Mouse (Mus musculus): ENCODE data around the gene Kcng1. TPM values are rescaled to one million over a fixed set of nuclear protein-coding genes. Genes with fewer than 3 reads are reported as not detected.

Kcng1 gene
- total and polyA plus RNA-seq, 3 experiments: not detected

- H3K36me3 ChIP-seq (ENCODE audit: control insufficient read depth in 1 of 2, insufficient read depth in 2 of 2, low read length in 2 of 2): no peaks in the 10 kb centered on the region
- no peak for TF ChIP-seq MAFK (IDR thresholded peaks at IDR 0.05; ENCODE audit: borderline replicate concordance, low read depth, low read length)
- TF ChIP-seq TCF12 (IDR thresholded peaks at IDR 0.05; ENCODE audit: low read depth, low read length): no peak
- no peak for TF ChIP-seq SIN3A (IDR thresholded peaks at IDR 0.05; ENCODE audit: low read length)
- TF ChIP-seq ZC3H11A (IDR thresholded peaks at IDR 0.05; ENCODE audit: low read depth, low read length): no peak
- no peak for TF ChIP-seq ELF1 (IDR thresholded peaks at IDR 0.05; ENCODE audit: low read depth, low read length)
- TF ChIP-seq E2F4 (IDR thresholded peaks at IDR 0.05; ENCODE audit: borderline replicate concordance, low read depth, low read length): no peak
- TF ChIP-seq MYB (IDR thresholded peaks at IDR 0.05; ENCODE audit: low read depth, low read length): no peak
- no peaks in the 10 kb centered on the region for H3K27me3 ChIP-seq (ENCODE audit: control insufficient read depth in 1 of 2, insufficient read depth in 2 of 2, low read length in 2 of 2)
- H3K27ac ChIP-seq (ENCODE audit: control insufficient read depth, low read depth, low read length): no peak overlapping the region
- no peak for DNase-seq (ENCODE audit: low read depth, low spot score)
- no peaks in the 10 kb centered on the region for H3K4me1 ChIP-seq (ENCODE audit: control insufficient read depth in 1 of 2, insufficient read depth in 2 of 2, low read length in 2 of 2)
- H3K79me2 ChIP-seq (ENCODE audit: control insufficient read depth, insufficient read depth, low read length, poor library complexity): no peaks in the 10 kb centered on the region
- H3K9ac ChIP-seq (ENCODE audit: control insufficient read depth, low read depth, low read length, poor library complexity, severe bottlenecking): no peak overlapping the region
- H3K4me3 ChIP-seq (ENCODE audit: control insufficient read depth in 1 of 2, insufficient read depth in 1 of 2, low read depth in 2 of 2, low read length in 2 of 2): no peak overlapping the region
- no peaks in the 10 kb centered on the region for H3K9me3 ChIP-seq (replicated peaks; ENCODE audit: insufficient read depth, low read length)
Observed at GRCm38 (mm10) chr2:168259046-168259445, 22.5 kb downstream of the Kcng1 start.

- Histone ChIP-seq H3K27ac (ENCODE audit: control insufficient read depth, low read depth, low read length) (no peak overlapping the region), H3K36me3 (ENCODE audit: control insufficient read depth in 1 of 2, insufficient read depth in 2 of 2, low read length in 2 of 2) (no peaks in the 10 kb centered on the region), H3K27me3 (ENCODE audit: control insufficient read depth in 1 of 2, insufficient read depth in 2 of 2, low read length in 2 of 2) (no peaks in the 10 kb centered on the region), H3K4me3 (ENCODE audit: control insufficient read depth in 1 of 2, insufficient read depth in 1 of 2, low read depth in 2 of 2, low read length in 2 of 2) (no peak overlapping the region), H3K4me1 (ENCODE audit: control insufficient read depth in 1 of 2, insufficient read depth in 2 of 2, low read length in 2 of 2) (no peaks in the 10 kb centered on the region), H3K79me2 (ENCODE audit: control insufficient read depth, insufficient read depth, low read length, poor library complexity) (no peaks in the 10 kb centered on the region), H3K9me3 (replicated peaks; ENCODE audit: insufficient read depth, low read length) (no peaks in the 10 kb centered on the region), H3K9ac (ENCODE audit: control insufficient read depth, low read depth, low read length, poor library complexity, severe bottlenecking) (no peak overlapping the region)
- TF ChIP-seq TBP (IDR thresholded peaks at IDR 0.05; ENCODE audit: low read depth, low read length) (no peak), SMC3 (IDR thresholded peaks at IDR 0.05; ENCODE audit: low read depth, low read length) (no peak), POLR2A (IDR thresholded peaks at IDR 0.05; ENCODE audit: control insufficient read depth in 1 of 2, insufficient read depth in 1 of 2, low read depth in 1 of 2, low read length in 2 of 2, poor library complexity in 1 of 2) (no peak), POLR2AphosphoS5 (IDR thresholded peaks at IDR 0.05; ENCODE audit: borderline replicate concordance, low read depth, low read length) (no peak), HCFC1 (IDR thresholded peaks at IDR 0.05; ENCODE audit: low read depth, low read length) (no peak), RCOR1 (IDR thresholded peaks at IDR 0.05; ENCODE audit: low read depth, low read length) (no peak), MXI1 (IDR thresholded peaks at IDR 0.05; ENCODE audit: low read depth, low read length) (no peak), GABPA (IDR thresholded peaks at IDR 0.05; ENCODE audit: low read depth, low read length) (no peak), JUND (IDR thresholded peaks at IDR 0.05; ENCODE audit: low read depth, low read length) (no peak), NELFE (IDR thresholded peaks at IDR 0.05; ENCODE audit: low read depth, low read length) (no peak), MAFK (IDR thresholded peaks at IDR 0.05; ENCODE audit: borderline replicate concordance, low read depth, low read length) (no peak), NRF1 (IDR thresholded peaks at IDR 0.05; ENCODE audit: insufficient read depth, low read depth, low read length, poor library complexity, severe bottlenecking) (no peak), TAL1 (IDR thresholded peaks at IDR 0.05; ENCODE audit: low read length) (no peak), CHD2 (IDR thresholded peaks at IDR 0.05; ENCODE audit: low read length) (no peak), MEF2A (IDR thresholded peaks at IDR 0.05; ENCODE audit: extremely low read depth, insufficient replicate concordance, low read depth, low read length, poor library complexity, severe bottlenecking) (no peak)
- no peak for DNase-seq (ENCODE audit: low read depth, low spot score)
Observed at GRCm38 (mm10) chr2:168257188-168257587, 24.3 kb downstream of the Kcng1 start.
